Mouse (Mus musculus) lung, embryonic 14.5 days (tissue): ENCODE results near the gene Mei1. TPM values are rescaled to one million over a fixed set of nuclear protein-coding genes. Genes with fewer than 3 reads are reported as not detected.

Source experiments
- ATAC-seq: fragments of 200-750 bp; cut with Nextera tagmentation; 2 replicates; pipeline ENCODE4 v1.8.0; 2017; ENCODE audit warnings: mild to moderate bottlenecking, moderate TSS enrichment, moderate library complexity; ENCODE audit not compliant: insufficient read depth
- DNase-seq: peaks from one replicate; pipeline ENCODE4 v3.0.0-alpha.2; 2015
- H3K27ac ChIP-seq: fragments of 300-500 bp; sonication (generic); 2 replicates; pipeline ENCODE4 v1.5.1; 2014; ENCODE audit warnings: low read depth, mild to moderate bottlenecking, moderate library complexity
- H3K27me3 ChIP-seq: fragments of 300-500 bp; sonication (generic); 2 replicates; pipeline ENCODE4 v1.6.1; 2014; ENCODE audit warnings: low read length, control low read depth; ENCODE audit not compliant: insufficient read depth
- H3K36me3 ChIP-seq: fragments of 300-500 bp; sonication (generic); 2 replicates; pipeline ENCODE4 v1.6.1; 2014; ENCODE audit warnings: control low read depth; ENCODE audit not compliant: insufficient read depth
- H3K4me1 ChIP-seq: fragments of 300-500 bp; sonication (generic); 2 replicates; pipeline ENCODE4 v1.6.1; 2014; ENCODE audit warnings: antibody characterized with exemption, control low read depth; ENCODE audit not compliant: insufficient read depth
- H3K4me2 ChIP-seq: fragments of 300-500 bp; sonication (generic); 2 replicates; pipeline ENCODE4 v1.6.1; 2014; ENCODE audit warnings: mild to moderate bottlenecking
- H3K4me3 ChIP-seq: fragments of 300-500 bp; sonication (generic); 2 replicates; pipeline ENCODE4 v1.5.1; 2014; ENCODE audit warnings: low read depth, low read length
- H3K9ac ChIP-seq: fragments of 300-500 bp; sonication (generic); 2 replicates; pipeline ENCODE4 v1.6.1; 2014
- H3K9me3 ChIP-seq: fragments of 300-500 bp; sonication (generic); 2 replicates; pipeline ENCODE4 v1.6.1; 2016; ENCODE audit warnings: low read depth, low read length, control low read depth
- CTCF ChIP-seq: IDR thresholded peaks from 2 replicates; pipeline ENCODE4 v1.5.1; 2016; ENCODE audit warnings: antibody characterized with exemption, low read depth
- WGBS: fragments of 180-500 bp; shearing (Covaris S2); extraction: QIAGEN DNeasy Blood & Tissue Kit; methylation state at CpG from one replicate; pipeline ENCODE4 v1.1.7; 2014; 5-methylcytosine and 5-hydroxymethylcytosine counted together
- polyA plus RNA-seq: library from polyadenylated mRNA; unstranded; fragments of >200 nt; fragmentation: Nextera tagmentation; extraction: Ambion mirVana; gene quantifications from 2 replicates; pipeline ENCODE4 v1.2.1, GENCODE M21; 2014

Mei1 gene
- polyA plus RNA-seq, 1 experiment from 2014 or later, result not detected

DNA sequence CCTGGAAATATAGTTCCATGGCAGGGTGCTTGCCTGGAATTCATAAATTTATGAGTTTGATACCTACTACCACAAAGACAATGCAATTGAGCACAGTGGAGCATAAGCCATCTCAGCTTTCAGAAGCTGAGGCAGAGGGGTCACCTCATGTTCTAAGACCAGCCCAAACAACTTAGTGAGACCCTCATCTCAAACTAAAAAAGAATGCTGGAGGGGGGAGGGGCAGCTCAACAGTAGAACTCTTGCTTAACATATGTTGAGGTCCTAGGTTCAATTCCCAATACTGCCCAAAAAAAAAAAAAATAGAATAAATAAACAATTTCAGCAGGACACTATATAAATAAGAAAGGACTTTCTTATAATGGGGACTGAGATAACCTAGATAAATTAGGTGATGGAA lies 80.2 kb downstream of the Mei1 start:
- Histone ChIP-seq H3K9me3 (no peaks in the 10 kb centered on the region), H3K9ac (no peak overlapping the region), H3K4me2 (no peak overlapping the region), H3K27me3 (no peaks in the 10 kb centered on the region), H3K4me1 (peaks cover 18% of the 10 kb centered on the region), H3K36me3 (0 out of 2 replicates have a peak, but pooled peaks cover 3% of the 10 kb centered on the region), H3K27ac (no peak overlapping the region), H3K4me3 (no peak overlapping the region)
- DNase-seq (no peak), ATAC-seq (no peak)
- no peak for TF ChIP-seq CTCF

DNA sequence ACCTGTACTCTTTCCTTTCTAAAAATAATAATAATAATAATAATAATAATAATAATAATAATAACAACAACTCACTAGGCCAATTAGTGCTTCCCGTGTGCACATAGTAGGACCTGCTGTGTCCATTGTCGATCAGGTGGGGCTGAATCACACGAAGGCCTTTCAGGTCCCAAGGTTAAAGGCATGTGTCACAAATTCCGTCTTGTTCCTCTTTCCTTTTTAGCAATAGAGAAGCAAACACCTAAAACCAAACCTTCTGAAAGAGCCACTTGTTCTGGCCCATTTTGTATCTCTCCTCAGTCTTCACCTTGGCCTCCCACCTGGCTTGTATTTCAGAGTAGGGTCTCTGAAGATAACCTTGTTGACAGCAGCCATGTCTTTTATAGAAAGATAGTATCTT lies 81.4 kb downstream of the Mei1 start:
- ATAC-seq (no peak), DNase-seq (no peak)
- no peaks in the 10 kb centered on the region for H3K27me3 ChIP-seq
- peaks cover 7% of the 10 kb centered on the region for H3K4me1 ChIP-seq
- no peak overlapping the region for H3K9ac ChIP-seq
- no peak for TF ChIP-seq CTCF
- H3K4me2 ChIP-seq, result no peak overlapping the region
- 0 out of 2 replicates have a peak, but pooled peaks cover 3% of the 10 kb centered on the region for H3K36me3 ChIP-seq
- no peaks in the 10 kb centered on the region for H3K9me3 ChIP-seq
- no peak overlapping the region for H3K27ac ChIP-seq
- H3K4me3 ChIP-seq, result no peak overlapping the region
- WGBS, result 92% methylated on average over 4 of the region's 4 CpGs

DNA sequence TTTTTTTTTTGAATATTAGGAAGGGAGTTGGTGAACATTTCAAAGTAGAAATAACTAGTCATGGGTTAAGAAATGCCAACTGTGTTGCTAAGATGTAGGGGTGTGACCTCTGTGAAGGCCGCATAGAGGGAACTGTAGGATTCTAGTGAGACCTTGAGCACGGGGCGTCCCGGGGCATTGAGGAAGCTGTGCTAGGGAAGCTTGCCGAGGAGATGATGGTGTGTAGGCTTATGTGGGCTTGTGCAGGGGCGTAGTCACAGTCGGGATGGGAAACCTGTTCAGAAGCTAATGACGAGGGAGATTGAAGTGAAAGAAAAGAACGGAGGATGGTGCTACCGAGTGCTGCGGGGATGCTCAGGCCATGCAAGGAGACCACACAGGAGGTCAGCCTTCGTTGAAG lies 82.2 kb downstream of the Mei1 start:
- 84% methylated on average over 12 of the region's 12 CpGs for WGBS
- H3K36me3 ChIP-seq, result 0 out of 2 replicates have a peak, but pooled peaks cover 3% of the 10 kb centered on the region
- H3K4me1 ChIP-seq, result peaks cover 3% of the 10 kb centered on the region; the same call in 1 of the 2 replicates
- TF ChIP-seq CTCF, result no peak
- H3K27me3 ChIP-seq, result no peaks in the 10 kb centered on the region
- H3K27ac ChIP-seq, result no peak overlapping the region
- H3K4me2 ChIP-seq, result no peak overlapping the region
- no peak overlapping the region for H3K4me3 ChIP-seq
- DNase-seq, result no peak
- no peaks in the 10 kb centered on the region for H3K9me3 ChIP-seq
- no peak overlapping the region for H3K9ac ChIP-seq
- no peak for ATAC-seq

DNA sequence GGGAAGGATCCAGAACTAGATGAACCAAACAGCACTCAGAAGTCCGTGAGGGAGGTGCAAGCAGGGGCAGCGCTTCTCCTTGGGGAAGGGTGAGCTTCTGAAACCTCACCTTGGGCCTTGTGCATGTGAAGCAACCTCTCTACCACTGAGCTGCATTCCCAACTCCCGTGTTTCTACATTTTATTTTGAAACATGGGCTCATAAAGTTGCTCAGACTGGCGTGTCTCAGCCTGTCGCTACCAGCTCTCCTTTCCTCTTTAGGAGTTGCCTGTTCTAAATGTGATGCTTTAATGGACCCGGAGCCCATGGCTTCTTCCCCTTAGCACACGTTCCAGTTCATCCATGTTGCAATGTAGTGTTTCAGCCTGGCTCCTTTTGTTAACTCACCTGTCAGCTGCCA lies 82.6 kb downstream of the Mei1 start:
- TF ChIP-seq CTCF, result no peak
- no peaks in the 10 kb centered on the region for H3K9me3 ChIP-seq
- WGBS, result 81% methylated on average over 7 of the region's 7 CpGs
- DNase-seq (no peak), ATAC-seq (no peak)
- 0 out of 2 replicates have a peak, but pooled peaks cover 3% of the 10 kb centered on the region for H3K36me3 ChIP-seq
- no peak overlapping the region for H3K9ac ChIP-seq
- H3K4me3 ChIP-seq, result no peak overlapping the region
- no peak overlapping the region for H3K4me2 ChIP-seq
- no peak overlapping the region for H3K27ac ChIP-seq
- no peaks in the 10 kb centered on the region for H3K27me3 ChIP-seq
- peaks cover 3% of the 10 kb centered on the region; the same call in 1 of the 2 replicates for H3K4me1 ChIP-seq

DNA sequence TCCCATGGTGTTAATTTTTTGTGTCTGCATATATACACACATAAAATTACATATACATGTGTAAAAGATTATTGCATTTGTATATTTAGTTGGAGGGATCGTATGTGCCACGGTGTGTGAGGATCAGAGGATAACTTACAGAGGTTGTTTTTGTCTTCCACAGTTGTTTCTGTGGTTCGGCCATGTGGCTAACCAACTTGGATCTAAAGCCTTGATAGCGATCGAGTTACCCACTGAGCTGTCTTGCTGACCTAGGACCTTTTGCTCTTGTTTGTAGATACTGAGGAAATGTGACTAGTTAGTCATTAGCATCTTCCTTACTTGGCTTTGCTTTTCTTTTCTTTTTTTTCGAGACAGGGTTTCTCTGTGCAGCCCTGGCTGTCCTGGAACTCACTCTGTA lies 86.5 kb downstream of the Mei1 start:
- Histone ChIP-seq H3K9ac (no peak overlapping the region), H3K9me3 (no peaks in the 10 kb centered on the region), H3K36me3 (0 out of 2 replicates have a peak, but pooled peaks cover 3% of the 10 kb centered on the region), H3K4me3 (no peak overlapping the region), H3K27me3 (no peaks in the 10 kb centered on the region), H3K4me2 (no peak overlapping the region), H3K4me1 (peaks cover 14% of the 10 kb centered on the region; the same call in 1 of the 2 replicates), H3K27ac (no peak overlapping the region)
- DNase-seq (no peak), ATAC-seq (no peak)
- WGBS, result 89% methylated on average over 6 of the region's 6 CpGs
- no peak for TF ChIP-seq CTCF

DNA sequence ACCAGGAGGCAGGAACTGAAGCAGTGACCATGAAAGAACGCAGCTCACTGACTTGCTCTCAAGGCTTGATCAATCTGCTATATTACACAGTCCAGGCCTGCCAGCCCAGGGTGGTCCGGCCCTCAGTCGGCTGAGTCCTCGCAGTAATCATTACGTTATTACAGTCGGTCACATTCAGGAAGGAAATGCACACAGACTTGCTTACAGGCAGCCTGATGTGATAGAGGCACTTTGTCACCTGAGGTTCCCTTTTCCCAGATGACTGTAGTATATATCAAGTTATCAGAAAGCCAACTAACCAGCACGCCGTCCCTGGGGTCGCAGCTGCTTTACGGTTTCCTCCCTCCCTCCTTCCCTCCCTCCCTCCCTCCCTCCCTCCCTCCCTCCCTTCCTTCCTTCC lies 87.1 kb downstream of the Mei1 start:
- DNase-seq, result no peak
- H3K9me3 ChIP-seq, result no peaks in the 10 kb centered on the region
- no peak overlapping the region for H3K4me2 ChIP-seq
- WGBS, result 71% methylated on average over 10 of the region's 10 CpGs
- H3K4me3 ChIP-seq, result no peak overlapping the region
- no peak for ATAC-seq
- H3K4me1 ChIP-seq, result peaks cover 15% of the 10 kb centered on the region; the same call in 1 of the 2 replicates
- 0 out of 2 replicates have a peak, but pooled peaks cover 3% of the 10 kb centered on the region for H3K36me3 ChIP-seq
- no peak overlapping the region for H3K9ac ChIP-seq
- H3K27me3 ChIP-seq, result no peaks in the 10 kb centered on the region
- no peak for TF ChIP-seq CTCF
- H3K27ac ChIP-seq, result no peak overlapping the region

DNA sequence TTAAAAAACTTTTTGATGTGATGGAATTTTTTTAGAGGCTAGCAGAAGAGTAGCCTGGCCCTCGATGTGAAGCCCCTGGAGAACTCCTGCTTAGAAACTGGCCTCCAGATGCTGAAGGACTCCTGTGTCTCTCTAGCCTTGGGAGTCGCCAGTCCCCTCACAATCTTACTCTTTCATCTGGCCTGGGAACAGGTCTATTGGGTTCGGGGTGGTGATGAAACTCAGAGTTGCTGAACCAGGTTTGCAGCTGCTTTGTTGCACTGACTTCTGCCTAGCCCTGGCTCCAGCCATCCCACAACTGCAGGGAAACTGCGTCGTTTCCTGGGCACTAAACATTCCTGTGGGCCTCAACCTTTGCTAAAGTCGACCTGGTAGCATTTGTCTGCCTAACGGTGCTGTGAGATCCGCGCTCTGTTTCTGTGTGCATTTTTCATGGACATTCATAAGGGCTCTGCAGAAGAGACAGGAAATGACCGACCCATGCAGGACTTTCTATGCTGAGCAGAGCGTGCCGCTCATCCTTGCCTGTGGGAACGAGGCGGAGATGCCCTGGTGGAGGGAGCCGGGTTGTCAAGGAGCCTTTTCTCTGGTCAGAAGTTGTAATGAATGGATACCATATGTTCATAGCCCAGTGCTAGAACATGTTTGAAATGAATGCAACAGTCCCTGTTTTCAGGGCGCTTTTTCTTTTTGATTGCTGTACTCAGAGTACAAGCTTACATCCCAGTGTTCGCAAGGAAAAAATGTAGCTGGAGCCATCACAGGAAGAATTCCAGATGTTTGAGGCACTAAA lies 88.6 kb downstream of the Mei1 start:
- Histone ChIP-seq H3K27ac (peak overlapping the region; percentile 89), H3K27me3 (no peaks in the 10 kb centered on the region), H3K4me1 (peaks cover 15% of the 10 kb centered on the region; the same call in 1 of the 2 replicates), H3K4me2 (peak overlapping the region; percentile 32; the same call in 1 of the 2 replicates), H3K9me3 (no peaks in the 10 kb centered on the region), H3K36me3 (no peaks in the 10 kb centered on the region), H3K9ac (peak overlapping the region; percentile 21; the same call in 1 of the 2 replicates), H3K4me3 (no peak overlapping the region)
- WGBS, result 29% methylated on average over 17 of the region's 17 CpGs
- DNase-seq, result peak; percentile 77
- peak; percentile 82; the same call in 1 of the 2 replicates for ATAC-seq
- TF ChIP-seq CTCF, result no peak
